Mouse (Mus musculus): ENCODE results near the gene Cnih2. TPM values are rescaled to one million over a fixed set of nuclear protein-coding genes. Genes with fewer than 3 reads are reported as not detected.

The Cnih2 gene
- 1.2 and 2.0 TPM in 2 replicates for polyA plus RNA-seq (2015; fragmentation: Nextera tagmentation; extraction: Ambion mirVana)

DNA sequence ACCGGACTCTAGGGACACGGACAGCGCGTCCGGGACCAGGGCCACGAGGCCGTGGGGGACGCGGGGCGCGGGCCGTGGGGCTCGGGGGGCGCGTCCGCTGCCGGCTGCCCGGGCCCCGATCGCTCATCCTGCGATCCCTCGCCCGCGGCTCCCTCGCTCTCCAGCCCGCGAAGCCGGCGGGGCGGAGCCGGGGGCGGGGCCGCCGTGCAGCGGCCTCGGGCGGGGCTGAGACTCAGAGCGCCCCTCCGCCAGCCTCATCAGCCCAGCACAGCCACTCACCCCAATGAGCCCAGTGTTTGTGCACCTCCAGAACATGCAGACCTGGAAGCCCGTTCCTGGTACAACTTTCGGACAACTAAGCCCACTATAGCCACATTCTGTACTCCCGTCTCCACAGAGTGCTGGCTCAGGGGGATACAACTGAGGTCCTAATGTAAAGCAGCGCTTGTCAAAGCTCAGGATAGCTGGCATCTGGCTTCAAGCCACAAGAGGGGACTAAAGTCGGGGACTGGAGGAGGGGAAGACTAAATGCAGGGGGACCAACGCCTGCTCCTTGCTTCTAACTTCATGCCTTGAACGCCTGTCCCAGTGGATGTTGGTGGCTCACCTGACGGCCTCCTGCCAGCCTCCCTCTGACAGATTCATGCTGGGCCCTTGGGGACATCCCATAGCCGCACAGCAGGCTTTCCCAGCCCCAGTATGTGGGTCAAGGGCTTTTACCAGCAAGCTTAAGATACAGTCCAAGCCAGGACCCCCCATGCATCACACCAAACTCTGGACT lies at the start of gene Cnih2:
TSS of gene Cnih2 (minus strand) at position 159 of the 781 bp plus-strand sequence.

DNA sequence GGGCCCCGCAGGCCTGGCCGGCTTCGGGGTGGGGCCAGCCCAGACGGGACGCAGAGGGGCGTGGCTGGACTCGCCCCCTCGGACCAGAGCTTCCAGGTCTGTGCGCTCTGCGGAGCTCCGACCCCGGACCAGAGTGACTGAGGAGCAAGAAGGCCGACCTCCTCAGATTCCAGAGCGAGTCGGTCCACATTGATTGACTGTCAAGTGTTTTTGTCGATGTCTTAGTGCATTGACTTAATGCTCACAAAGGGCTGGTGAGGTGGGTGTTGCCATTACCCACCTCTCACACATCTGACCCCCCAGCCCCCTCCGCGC lies 20.0 kb upstream of the Cnih2 start, which contains the start of gene Klc2:
TSS of gene Klc2 (minus strand) at position 177 of the 315 bp plus-strand sequence.

DNA sequence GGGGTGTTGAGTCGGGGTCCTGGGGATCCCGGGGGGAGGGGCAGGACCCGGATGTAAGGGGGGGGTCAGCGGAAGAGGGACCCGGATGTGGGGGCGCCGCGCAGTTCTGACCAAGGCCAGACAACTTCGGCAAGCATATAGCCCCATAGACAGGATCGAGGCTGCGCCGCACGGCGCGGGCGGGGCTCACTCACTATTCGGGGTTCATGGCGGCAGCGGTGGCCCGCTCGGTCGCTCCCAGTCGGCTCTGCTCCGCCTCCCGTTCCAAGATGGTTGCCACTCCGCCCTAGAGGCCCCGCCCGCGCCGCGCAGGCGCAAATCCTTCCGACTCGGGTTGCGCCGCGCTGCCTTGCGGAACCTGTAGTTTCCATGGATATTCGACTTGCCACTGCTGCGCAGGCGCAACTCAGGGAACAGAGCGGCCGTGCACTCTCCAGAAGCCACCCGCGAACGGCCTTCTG lies 8.4 kb upstream of the Cnih2 start, which contains the start of gene Rab1b:
TSS of gene Rab1b (minus strand) at position 342 of the 461 bp plus-strand sequence.

DNA sequence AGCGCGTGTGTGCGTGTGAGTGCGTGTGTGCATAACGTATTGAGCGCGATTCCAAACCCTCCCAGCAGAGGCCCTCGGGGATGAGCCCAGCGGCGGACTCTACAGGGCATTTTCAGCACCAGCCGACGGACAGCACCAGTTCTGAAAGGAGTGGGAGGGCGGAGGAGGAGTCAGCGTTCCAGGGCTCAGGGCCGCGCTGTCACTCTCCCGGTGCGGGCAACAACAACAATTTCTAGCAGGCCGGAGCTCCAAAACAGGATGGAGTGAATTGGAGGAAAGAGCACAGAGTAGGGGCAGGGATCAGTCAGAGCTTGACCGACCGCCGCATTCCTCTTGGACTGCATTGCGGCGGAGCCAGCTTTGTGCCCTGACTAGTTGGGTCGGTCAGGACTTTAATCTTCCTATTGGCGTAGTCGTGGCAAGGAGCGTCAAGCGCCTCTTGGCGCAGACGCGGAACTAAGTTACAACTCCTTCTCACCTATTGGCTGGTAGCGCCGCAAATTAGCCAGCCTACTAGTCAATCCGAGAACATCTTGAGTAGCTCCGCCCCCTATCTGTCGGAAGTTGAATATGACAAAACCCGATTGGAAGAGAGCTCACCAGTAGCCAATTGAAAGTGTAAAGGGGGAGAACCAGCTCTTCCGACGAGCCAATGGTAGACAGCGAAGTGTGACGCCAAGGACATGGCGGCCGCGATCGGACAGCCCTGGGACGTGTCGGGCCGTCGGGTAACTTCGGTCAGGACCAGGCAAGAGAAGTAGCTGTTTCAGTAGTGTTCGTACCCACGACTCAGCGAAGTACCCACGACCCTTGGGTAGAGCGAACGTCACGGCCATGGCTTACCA lies 10.2 kb downstream of the Cnih2 start, which contains the start of gene Yif1a:
TSS of gene Yif1a (plus strand) at position 655 of the 845 bp plus-strand sequence.

DNA sequence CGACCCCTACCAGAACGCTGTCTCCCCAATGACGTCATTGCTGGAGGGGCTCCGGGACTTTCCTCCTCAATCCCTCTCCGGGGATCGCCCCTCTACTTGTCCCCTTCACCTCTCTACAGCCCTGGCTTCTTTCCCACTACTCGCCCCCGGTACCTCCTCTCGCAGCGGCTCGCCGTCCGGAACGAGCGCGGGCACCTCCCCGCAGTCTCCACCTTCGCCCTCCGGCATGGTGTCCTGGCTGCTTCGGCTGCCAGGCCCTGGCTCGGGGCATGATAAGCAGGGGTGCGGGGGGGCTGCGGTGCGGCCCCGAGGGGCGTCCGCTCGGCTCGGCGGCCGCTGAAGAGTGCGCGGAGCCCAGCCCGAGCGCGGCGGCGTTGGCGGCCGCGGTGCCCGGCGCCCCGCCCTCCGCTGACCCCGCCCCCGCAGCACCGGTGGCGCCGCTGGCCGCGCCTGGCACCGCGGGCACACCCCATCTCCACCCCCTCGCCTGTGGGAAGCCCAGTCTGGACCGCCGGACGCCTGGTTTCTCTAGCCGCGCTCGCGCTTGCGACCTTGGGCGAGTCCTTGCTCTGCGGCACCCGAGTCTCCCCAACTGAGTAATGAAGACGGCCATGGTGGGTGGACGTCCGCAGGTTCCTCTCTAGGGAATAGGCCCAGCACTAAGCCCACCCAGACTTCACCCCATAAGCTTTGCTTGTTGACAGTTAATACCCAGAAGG lies 13.0 kb downstream of the Cnih2 start, which contains the start of gene Tmem151a:
TSS of gene Tmem151a (minus strand) at position 387 of the 719 bp plus-strand sequence.

DNA sequence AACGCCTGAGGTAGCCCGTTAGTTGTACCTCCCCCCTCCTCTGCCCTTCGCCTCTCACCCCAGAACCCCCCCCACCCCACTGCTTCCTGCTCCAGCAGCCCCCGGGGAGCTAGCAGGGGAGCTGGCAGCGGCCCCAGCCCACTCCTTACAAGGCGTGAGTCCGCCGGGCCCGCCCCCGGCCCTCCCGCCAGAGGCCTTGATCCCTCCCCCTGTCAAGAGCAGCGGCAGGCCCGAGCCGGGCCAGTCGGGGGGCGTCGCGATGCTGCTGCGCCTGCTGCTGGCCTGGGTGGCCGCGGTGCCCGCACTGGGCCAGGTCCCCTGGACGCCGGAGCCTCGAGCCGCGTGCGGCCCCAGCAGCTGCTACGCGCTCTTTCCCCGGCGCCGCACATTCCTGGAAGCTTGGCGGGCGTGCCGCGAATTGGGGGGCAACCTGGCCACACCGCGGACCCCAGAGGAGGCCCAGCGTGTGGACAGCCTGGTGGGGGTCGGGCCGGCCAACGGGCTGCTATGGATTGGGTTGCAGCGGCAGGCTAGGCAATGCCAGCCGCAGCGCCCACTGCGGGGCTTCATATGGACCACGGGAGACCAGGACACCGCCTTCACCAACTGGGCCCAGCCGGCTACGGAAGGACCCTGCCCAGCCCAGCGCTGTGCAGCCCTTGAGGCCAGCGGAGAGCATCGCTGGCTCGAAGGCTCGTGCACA lies 30.3 kb downstream of the Cnih2 start, which contains the start of gene Cd248:
TSS of gene Cd248 (plus strand) at position 212 of the 703 bp plus-strand sequence.

DNA sequence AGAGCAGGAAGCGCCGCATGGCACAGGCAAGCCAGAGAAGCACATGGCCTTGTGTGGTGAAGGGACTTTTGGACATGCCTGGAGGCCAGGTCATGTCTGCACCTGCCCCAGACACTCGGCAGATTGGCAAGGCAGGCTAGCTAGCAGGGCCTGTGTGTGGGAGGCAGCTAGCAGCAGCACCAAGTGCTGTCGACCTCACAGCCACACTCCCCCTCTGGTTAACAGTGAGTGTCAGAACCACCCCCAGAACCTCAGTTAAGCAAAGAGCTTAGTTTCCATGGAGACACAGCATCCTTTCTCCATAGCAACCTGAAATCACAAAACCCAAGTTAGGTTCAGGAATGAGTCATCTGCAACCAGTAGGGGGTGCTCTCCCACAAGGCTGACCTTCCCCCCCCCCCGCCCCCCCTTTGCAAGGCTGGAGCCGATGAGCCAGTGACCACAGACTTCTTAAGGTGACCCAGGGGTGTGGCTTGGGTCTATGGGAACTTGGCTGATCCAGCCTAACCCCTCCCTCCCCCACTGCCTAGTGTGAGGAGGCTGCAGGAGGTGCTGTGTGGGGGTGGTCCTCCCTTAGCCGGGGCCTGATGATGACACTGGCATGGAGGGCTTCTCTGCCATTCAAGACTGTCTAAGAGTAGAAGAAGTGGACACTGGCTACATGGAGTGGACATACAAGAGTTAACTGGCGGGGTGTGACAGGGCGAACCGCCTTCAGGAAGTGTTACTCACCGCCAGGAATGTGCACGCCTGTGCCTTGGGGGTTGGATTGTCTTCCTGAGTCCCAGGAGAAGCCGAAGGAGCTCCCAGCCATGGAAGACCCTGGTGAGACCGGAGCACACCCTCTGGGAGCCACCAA lies 48.0 kb downstream of the Cnih2 start, which contains the start of gene Rin1:
TSS of gene Rin1 (plus strand) at position 435 of the 859 bp plus-strand sequence.

Other genes starting within 250 kb of the Cnih2 start
- gene Ctsf, start 243.4 kb downstream of the Cnih2 start, polyA plus RNA-seq (2015; fragmentation: Nextera tagmentation; extraction: Ambion mirVana), result 46.6 and 51.4 TPM in 2 replicates
- 2.0 and 2.5 TPM in 2 replicates for gene Actn3, start 220.6 kb downstream of the Cnih2 start, polyA plus RNA-seq (2015; fragmentation: Nextera tagmentation; extraction: Ambion mirVana)
- gene Zdhhc24, start 219.9 kb downstream of the Cnih2 start, polyA plus RNA-seq (2015; fragmentation: Nextera tagmentation; extraction: Ambion mirVana), result 7.5 and 8.5 TPM in 2 replicates
- gene Bbs1, start 191.9 kb downstream of the Cnih2 start, polyA plus RNA-seq (2015; fragmentation: Nextera tagmentation; extraction: Ambion mirVana), result 1.3 TPM in 2 replicates
- 59.2 and 62.6 TPM in 2 replicates for gene Dpp3, start 170.2 kb downstream of the Cnih2 start, polyA plus RNA-seq (2015; fragmentation: Nextera tagmentation; extraction: Ambion mirVana)
- gene Peli3, start 155.4 kb downstream of the Cnih2 start, polyA plus RNA-seq (2015; fragmentation: Nextera tagmentation; extraction: Ambion mirVana), result 0.85 and 1.1 TPM in 2 replicates
- gene Mrpl11, start 136.4 kb downstream of the Cnih2 start, polyA plus RNA-seq (2015; fragmentation: Nextera tagmentation; extraction: Ambion mirVana), result 70.0 and 78.0 TPM in 2 replicates
- 0.47 and 0.60 TPM in 2 replicates for gene Npas4, start 108.2 kb downstream of the Cnih2 start, polyA plus RNA-seq (2015; fragmentation: Nextera tagmentation; extraction: Ambion mirVana)
- gene Slc29a2, start 74.7 kb downstream of the Cnih2 start, polyA plus RNA-seq (2015; fragmentation: Nextera tagmentation; extraction: Ambion mirVana), result 1.9 and 2.1 TPM in 2 replicates
- gene B4gat1, start 59.7 kb downstream of the Cnih2 start, polyA plus RNA-seq (2015; fragmentation: Nextera tagmentation; extraction: Ambion mirVana), result 26.6 and 28.5 TPM in 2 replicates
- gene AC124502.3, start 59.6 kb downstream of the Cnih2 start, polyA plus RNA-seq (2015; fragmentation: Nextera tagmentation; extraction: Ambion mirVana), result 0.24 and 0.34 TPM in 2 replicates
- 26.0 and 29.3 TPM in 2 replicates for gene Brms1, start 57.2 kb downstream of the Cnih2 start, polyA plus RNA-seq (2015; fragmentation: Nextera tagmentation; extraction: Ambion mirVana)
- gene Rin1, start 48.0 kb downstream of the Cnih2 start, polyA plus RNA-seq (2015; fragmentation: Nextera tagmentation; extraction: Ambion mirVana), result 6.4 and 7.8 TPM in 2 replicates
- gene Cd248, start 30.4 kb downstream of the Cnih2 start, polyA plus RNA-seq (2015; fragmentation: Nextera tagmentation; extraction: Ambion mirVana), result 89.9 and 99.5 TPM in 2 replicates
- gene Tmem151a, start 13.0 kb downstream of the Cnih2 start, polyA plus RNA-seq (2015; fragmentation: Nextera tagmentation; extraction: Ambion mirVana), result 6.8 and 7.9 TPM in 2 replicates
- 161 and 162 TPM in 2 replicates for gene Yif1a, start 10.0 kb downstream of the Cnih2 start, polyA plus RNA-seq (2015; fragmentation: Nextera tagmentation; extraction: Ambion mirVana)
- 201 TPM in 2 replicates for gene Rab1b, start 8.6 kb upstream of the Cnih2 start, polyA plus RNA-seq (2015; fragmentation: Nextera tagmentation; extraction: Ambion mirVana)
- gene Klc2, start 20.0 kb upstream of the Cnih2 start, polyA plus RNA-seq (2015; fragmentation: Nextera tagmentation; extraction: Ambion mirVana), result 23.4 and 23.5 TPM in 2 replicates
- 8.8 and 10.0 TPM in 2 replicates for gene Pacs1, start 174.6 kb upstream of the Cnih2 start, polyA plus RNA-seq (2015; fragmentation: Nextera tagmentation; extraction: Ambion mirVana)
- gene Sf3b2, start 196.9 kb upstream of the Cnih2 start, polyA plus RNA-seq (2015; fragmentation: Nextera tagmentation; extraction: Ambion mirVana), result 155 and 159 TPM in 2 replicates
- 0.33 and 0.35 TPM in 2 replicates for gene Gal3st3, start 199.8 kb upstream of the Cnih2 start, polyA plus RNA-seq (2015; fragmentation: Nextera tagmentation; extraction: Ambion mirVana)
- gene Catsper1, start 237.2 kb upstream of the Cnih2 start, polyA plus RNA-seq (2015; fragmentation: Nextera tagmentation; extraction: Ambion mirVana), result not detected in 2 replicates

All from urinary bladder, postnatal 0 days (tissue).